Mouse (Mus musculus) urinary bladder, postnatal 25 days (tissue): ENCODE data around the gene Cmc2.

ENCODE experiments used
- DNase-seq: peaks from one replicate; pipeline ENCODE4 v3.0.0; 2022; ENCODE audit warnings: low spot score

Cmc2 gene

GRCm38 (mm10) chr8:116921337-116922059, at the start of gene Cmc2, which contains the start of gene Cenpn:
Cmc2 (minus strand) TSS chr8:116921455.
Cenpn (plus strand) TSS chr8:116921730.
- peak; percentile 91 for DNase-seq

GRCm38 (mm10) chr8:116969531-116969930, 48.3 kb upstream of the Cmc2 start:
- DNase-seq, result no peak

- no peak for DNase-seq
These were observed 33.2 kb upstream of the Cmc2 start for GRCm38 (mm10) chr8:116954415-116954814.

- no peak for DNase-seq
These were observed 31.2 kb upstream of the Cmc2 start for GRCm38 (mm10) chr8:116952428-116952827.

GRCm38 (mm10) chr8:116951778-116952177, 30.5 kb upstream of the Cmc2 start:
- no peak for DNase-seq

GRCm38 (mm10) chr8:116951369-116951768, 30.1 kb upstream of the Cmc2 start:
- no peak for DNase-seq

- no peak for DNase-seq
These were observed 26.3 kb upstream of the Cmc2 start for GRCm38 (mm10) chr8:116947589-116947988.

- no peak for DNase-seq
These were observed 25.6 kb upstream of the Cmc2 start for GRCm38 (mm10) chr8:116946851-116947250.

GRCm38 (mm10) chr8:116946268-116946838, 25.1 kb upstream of the Cmc2 start:
- no peak for DNase-seq

- DNase-seq, result no peak
These were observed 24.1 kb upstream of the Cmc2 start for GRCm38 (mm10) chr8:116945169-116945910.

GRCm38 (mm10) chr8:116944385-116944696, 23.1 kb upstream of the Cmc2 start:
- DNase-seq, result no peak

- DNase-seq, result peak; percentile 22
These were observed 22.5 kb upstream of the Cmc2 start for GRCm38 (mm10) chr8:116943555-116944384.

- peak; percentile 87 for DNase-seq
These were observed 21.9 kb upstream of the Cmc2 start, which contains the start of gene Atmin for GRCm38 (mm10) chr8:116943161-116943554. Atmin (plus strand) TSS chr8:116943393.

GRCm38 (mm10) chr8:116942284-116943058, 21.2 kb upstream of the Cmc2 start:
- DNase-seq, result no peak

GRCm38 (mm10) chr8:116935506-116935905, 14.3 kb upstream of the Cmc2 start:
- no peak for DNase-seq

- no peak for DNase-seq
These were observed 13.7 kb upstream of the Cmc2 start for GRCm38 (mm10) chr8:116934976-116935375.

- DNase-seq, result no peak
These were observed 7.3 kb upstream of the Cmc2 start for GRCm38 (mm10) chr8:116928588-116928987.

- DNase-seq, result no peak
These were observed 6.6 kb upstream of the Cmc2 start for GRCm38 (mm10) chr8:116927880-116928279.

GRCm38 (mm10) chr8:116923526-116923925, 2.3 kb upstream of the Cmc2 start:
- no peak for DNase-seq

GRCm38 (mm10) chr8:116922060-116922757, 954 bp upstream of the Cmc2 start:
- DNase-seq, result no peak

- DNase-seq, result no peak
These were observed 284 bp downstream of the Cmc2 start for GRCm38 (mm10) chr8:116921005-116921336.
